8 mouse cellular contexts compared by ENCODE assay signal in genomic region chr10:63100657-63101056, GRCm38 (mm10). TPM values are rescaled to one million over a fixed set of nuclear protein-coding genes. Genes with fewer than 3 reads are reported as not detected.
DNase-seq lines count a peak whose midpoint lies in the region; ATAC-seq lines count a peak whose summit lies in the region.
"Had no signal": no experiment of that assay in that cellular context is flagged by ENCODE, and none has a peak within 500 bp of the region (broad histone marks: within the 10 kb centered on the region; RNA-seq: fewer than 3 reads in every experiment).

No protein-coding gene starts in this region.

- H3K4me1 ChIP-seq in lung, embryonic 15.5 days, result peaks cover 5% of the 10 kb centered on the region
- H3K4me1 ChIP-seq in forebrain, embryonic 12.5 days, result peaks cover 11% of the 10 kb centered on the region
- H3K4me1 ChIP-seq in limb, embryonic 12.5 days (replicated peaks), result peaks cover 13% of the 10 kb centered on the region
- H3K4me1 ChIP-seq in stomach, embryonic 14.5 days (ENCODE audit: control insufficient read depth, insufficient read depth, low read length), result no peaks in the 10 kb centered on the region

- no peaks in the 10 kb centered on the region for H3K36me3 ChIP-seq in lung, embryonic 15.5 days
- no peaks in the 10 kb centered on the region for H3K36me3 ChIP-seq in forebrain, embryonic 12.5 days (replicated peaks)
- H3K36me3 ChIP-seq in limb, embryonic 12.5 days, result no peaks in the 10 kb centered on the region
- H3K36me3 ChIP-seq in stomach, embryonic 14.5 days (ENCODE audit: control insufficient read depth, insufficient read depth, low read length), result no peaks in the 10 kb centered on the region

- H3K4me2 ChIP-seq in lung, embryonic 15.5 days, result peak overlapping the region; percentile 97
- peak overlapping the region; percentile 94 for H3K4me2 ChIP-seq in forebrain, embryonic 12.5 days
- H3K4me2 ChIP-seq in limb, embryonic 12.5 days, result peak overlapping the region; percentile 92
- H3K4me2 ChIP-seq in stomach, embryonic 14.5 days (replicated peaks; ENCODE audit: low read depth, low read length), result peak overlapping the region; percentile 83

- ATAC-seq in lung, embryonic 15.5 days (ENCODE audit: borderline replicate concordance, extremely low read depth, low FRiP score, low TSS enrichment), result no peak
- no peak for ATAC-seq in forebrain, embryonic 12.5 days (ENCODE audit: low FRiP score)
- ATAC-seq in limb, embryonic 12.5 days (ENCODE audit: insufficient number of reproducible peaks, insufficient read depth, low FRiP score, low TSS enrichment, low read depth), result no peak
- ATAC-seq in stomach, embryonic 14.5 days (ENCODE audit: insufficient number of reproducible peaks, insufficient read depth, low FRiP score, low read depth), result no peak

- H3K9me3 ChIP-seq in lung, embryonic 15.5 days, result no peaks in the 10 kb centered on the region
- H3K9me3 ChIP-seq in forebrain, embryonic 12.5 days, result no peaks in the 10 kb centered on the region
- H3K9me3 ChIP-seq in limb, embryonic 12.5 days, result no peaks in the 10 kb centered on the region
- H3K9me3 ChIP-seq in stomach, embryonic 14.5 days (ENCODE audit: control insufficient read depth, low read depth, low read length), result no peaks in the 10 kb centered on the region

- H3K9ac ChIP-seq in lung, embryonic 15.5 days, result peak overlapping the region; percentile 43
- H3K9ac ChIP-seq in forebrain, embryonic 12.5 days, result peak overlapping the region; percentile 66
- H3K9ac ChIP-seq in limb, embryonic 12.5 days (replicated peaks), result peak overlapping the region; percentile 69
- peak overlapping the region; percentile 33 for H3K9ac ChIP-seq in stomach, embryonic 14.5 days (replicated peaks; ENCODE audit: low read depth, low read length)

- peaks cover 47% of the 10 kb centered on the region for H3K27me3 ChIP-seq in lung, embryonic 15.5 days
- peaks cover 32% of the 10 kb centered on the region for H3K27me3 ChIP-seq in forebrain, embryonic 12.5 days
- H3K27me3 ChIP-seq in limb, embryonic 12.5 days, result peaks cover 36% of the 10 kb centered on the region
- H3K27me3 ChIP-seq in stomach, embryonic 14.5 days (ENCODE audit: control insufficient read depth, insufficient read depth, low read length), result no peaks in the 10 kb centered on the region

- 19% methylated on average over 9 of the region's 9 CpGs for WGBS in lung, embryonic 15.5 days
- 7% methylated on average over 9 of the region's 9 CpGs for WGBS in forebrain, embryonic 12.5 days
- 15% methylated on average over 9 of the region's 9 CpGs for WGBS in limb, embryonic 12.5 days
- WGBS in stomach, embryonic 14.5 days, result 16% methylated on average over 9 of the region's 9 CpGs

- intact Hi-C loops in left cerebral cortex, postnatal 14 days (cut with DNase I), result no loop called here

- no peak overlapping the region for H3K27ac ChIP-seq in lung, embryonic 15.5 days
- no peak overlapping the region for H3K27ac ChIP-seq in forebrain, embryonic 12.5 days
- H3K27ac ChIP-seq in limb, embryonic 12.5 days, result no peak overlapping the region
- H3K27ac ChIP-seq in stomach, embryonic 14.5 days (ENCODE audit: low read length), result no peak overlapping the region

- DNase-seq in lung, postnatal 25 days (ENCODE audit: low spot score), result no peak
- no peak for DNase-seq in left cerebral cortex, adult 9 months (ENCODE audit: low spot score in 2 of 2)
- no peak for DNase-seq in left cerebral cortex, postnatal 14 days (ENCODE audit: low spot score in 2 of 2)

- peak overlapping the region; percentile 53 for H3K4me3 ChIP-seq in lung, embryonic 15.5 days
- peak overlapping the region; percentile 59 for H3K4me3 ChIP-seq in forebrain, embryonic 12.5 days (replicated peaks)
- peak overlapping the region; percentile 61 for H3K4me3 ChIP-seq in limb, embryonic 12.5 days (replicated peaks)
- H3K4me3 ChIP-seq in stomach, embryonic 14.5 days (ENCODE audit: low read depth, low read length), result peak overlapping the region; percentile 38

RNA-seq across cellular contexts. Expression of gene Atoh7, which starts 1.2 kb away (rescaled TPM):
- polyA plus RNA-seq in lung, embryonic 15.5 days (2015; fragmentation: Nextera tagmentation; extraction: Ambion mirVana), result not detected in 2 replicates
- 0.47 and 0.79 TPM in 2 replicates for polyA plus RNA-seq in forebrain, embryonic 12.5 days (2016; fragmentation: Nextera tagmentation; extraction: Ambion mirVana)
- 0.42 and 0.60 TPM in 2 replicates for polyA plus RNA-seq in limb, embryonic 12.5 days (2016; fragmentation: Nextera tagmentation; extraction: Ambion mirVana)
- polyA plus RNA-seq in stomach, embryonic 14.5 days (2014; fragmentation: Nextera tagmentation; extraction: Ambion mirVana), result not detected in 2 replicates
- 1 to 10 TPM; 1.0 to 1.5 TPM for total RNA-seq in left cerebral cortex, postnatal 14 days (2021)
- polyA plus RNA-seq: erythroblast, embryonic 14.5 days had no signal

RNA-seq across cellular contexts. Expression of gene Pbld1, which starts 40.7 kb away (rescaled TPM):
- 0.77 and 0.89 TPM in 2 replicates for polyA plus RNA-seq in lung, embryonic 15.5 days (2015; fragmentation: Nextera tagmentation; extraction: Ambion mirVana)
- polyA plus RNA-seq in forebrain, embryonic 12.5 days (2016; fragmentation: Nextera tagmentation; extraction: Ambion mirVana), result 1.1 and 1.2 TPM in 2 replicates
- polyA plus RNA-seq in limb, embryonic 12.5 days (2016; fragmentation: Nextera tagmentation; extraction: Ambion mirVana), result 1.4 and 1.8 TPM in 2 replicates
- polyA plus RNA-seq in stomach, embryonic 14.5 days (2014; fragmentation: Nextera tagmentation; extraction: Ambion mirVana), result 1.2 and 1.5 TPM in 2 replicates
- total RNA-seq in left cerebral cortex, postnatal 14 days (2021), result under 1 TPM in 1 of 2 experiments, not detected in 1; 0.29 TPM
- polyA plus RNA-seq: erythroblast, embryonic 14.5 days had no signal
